Mouse (Mus musculus): ENCODE measurements at regions not wholly inside any gene's neighbourhood (a gene's known extent, or its start where the extent isn't known, plus 50 kb on each side); places are given as distances from the start of the nearest gene placed in this dataset.
A peak's percentile ranks its signal among the peaks of the same experiment; 100 is the strongest.

GRCm38 (mm10) chr3:21427408-21428031, 648.9 kb upstream of the Tbl1xr1 start:
- peak; percentile 72 for ATAC-seq
- Histone ChIP-seq H3K4me2 (ENCODE audit: low read length) (no peak overlapping the region), H3K4me3 (replicated peaks; ENCODE audit: low read length) (no peak overlapping the region), H3K9ac (replicated peaks; ENCODE audit: low read depth, low read length) (no peak overlapping the region), H3K9me3 (ENCODE audit: control insufficient read depth, low read length) (no peaks in the 10 kb centered on the region), H3K27ac (ENCODE audit: low read length) (peak overlapping the region; percentile 51; the same call in 1 of the 2 replicates), H3K27me3 (replicated peaks; ENCODE audit: control insufficient read depth, insufficient read depth, low read length) (no peaks in the 10 kb centered on the region), H3K36me3 (ENCODE audit: control insufficient read depth, insufficient read depth) (no peaks in the 10 kb centered on the region), H3K4me1 (replicated peaks; ENCODE audit: control insufficient read depth, insufficient read depth, low read length) (peaks cover 12% of the 10 kb centered on the region)
- 20% methylated on average over 6 of the region's 6 CpGs for WGBS

DNA sequence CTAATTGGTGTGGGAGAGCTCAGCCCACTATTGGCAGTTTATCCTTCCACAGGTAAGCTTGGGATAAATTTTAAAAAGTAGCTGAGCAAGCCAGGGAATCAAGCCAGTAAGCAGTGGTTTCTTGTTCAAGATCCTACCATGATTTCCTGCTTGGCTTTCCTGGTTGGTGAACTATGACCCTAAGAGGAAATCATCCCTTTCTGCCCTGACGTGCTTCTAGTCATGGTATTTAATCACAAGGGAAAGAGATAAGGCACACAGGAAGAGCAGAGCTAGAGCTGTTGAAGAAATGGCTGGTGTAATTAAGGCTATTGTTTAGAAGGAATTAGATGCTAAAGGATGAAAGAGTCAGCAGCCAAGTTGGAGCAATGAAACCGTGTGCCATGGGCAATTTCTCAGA, 648.3 kb upstream of the Tbl1xr1 start:
- H3K4me3 ChIP-seq (replicated peaks; ENCODE audit: low read length) = no peak overlapping the region
- H3K9ac ChIP-seq (replicated peaks; ENCODE audit: low read depth, low read length) = no peak overlapping the region
- peaks cover 11% of the 10 kb centered on the region for H3K4me1 ChIP-seq (replicated peaks; ENCODE audit: control insufficient read depth, insufficient read depth, low read length)
- H3K9me3 ChIP-seq (ENCODE audit: control insufficient read depth, low read length) = no peaks in the 10 kb centered on the region
- WGBS = 37% methylated on average over 2 of the region's 2 CpGs
- peak overlapping the region; percentile 51; the same call in 1 of the 2 replicates for H3K27ac ChIP-seq (ENCODE audit: low read length)
- no peaks in the 10 kb centered on the region for H3K36me3 ChIP-seq (ENCODE audit: control insufficient read depth, insufficient read depth)
- ATAC-seq = no peak
- no peaks in the 10 kb centered on the region for H3K27me3 ChIP-seq (replicated peaks; ENCODE audit: control insufficient read depth, insufficient read depth, low read length)
- no peak overlapping the region for H3K4me2 ChIP-seq (ENCODE audit: low read length)

GRCm38 (mm10) chr3:21464245-21464644, 612.2 kb upstream of the Tbl1xr1 start:
- no peak overlapping the region for H3K9ac ChIP-seq (replicated peaks; ENCODE audit: low read depth, low read length)

DNA sequence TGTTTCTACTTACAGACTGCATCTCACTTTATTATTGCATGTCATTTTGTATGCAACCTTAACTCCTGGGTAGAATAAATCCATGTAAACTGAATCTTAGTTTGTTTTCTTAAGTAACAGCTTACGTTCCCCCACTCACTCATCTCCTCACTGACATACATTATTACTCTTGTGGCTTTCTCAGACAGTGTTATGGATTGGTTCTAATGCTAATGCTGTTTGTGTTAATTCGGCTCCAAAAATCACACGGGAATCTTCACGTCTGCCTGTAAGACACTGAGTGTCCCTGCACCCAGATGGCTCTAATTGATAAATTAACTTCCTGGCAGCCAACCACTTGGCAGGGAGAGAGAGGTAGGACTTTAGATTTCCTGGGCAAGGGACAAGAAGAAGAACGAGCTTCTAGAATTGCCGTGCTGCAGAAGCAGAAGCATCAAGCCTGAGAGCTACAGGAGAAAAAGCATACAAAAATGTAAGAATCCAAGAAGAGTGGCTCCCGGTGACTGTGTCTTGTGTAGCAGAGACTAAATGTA, 610.3 kb upstream of the Tbl1xr1 start:
- ATAC-seq = peak; percentile 57; the same call in 1 of the 2 replicates
- no peak overlapping the region for H3K27ac ChIP-seq (ENCODE audit: low read length)
- H3K27me3 ChIP-seq (replicated peaks; ENCODE audit: control insufficient read depth, insufficient read depth, low read length) = no peaks in the 10 kb centered on the region
- H3K4me2 ChIP-seq (ENCODE audit: low read length) = peak overlapping the region; percentile 3; the same call in 1 of the 2 replicates
- no peak overlapping the region for H3K4me3 ChIP-seq (replicated peaks; ENCODE audit: low read length)
- no peaks in the 10 kb centered on the region for H3K36me3 ChIP-seq (ENCODE audit: control insufficient read depth, insufficient read depth)
- WGBS = 34% methylated on average over 7 of the region's 7 CpGs
- no peaks in the 10 kb centered on the region for H3K9me3 ChIP-seq (ENCODE audit: control insufficient read depth, low read length)
- peaks cover 4% of the 10 kb centered on the region; the same call in 1 of the 2 replicates for H3K4me1 ChIP-seq (replicated peaks; ENCODE audit: control insufficient read depth, insufficient read depth, low read length)
- no peak overlapping the region for H3K9ac ChIP-seq (replicated peaks; ENCODE audit: low read depth, low read length)

More at GRCm38 (mm10) chr3:21464245-21464644, 612.2 kb upstream of the Tbl1xr1 start:
- no peaks in the 10 kb centered on the region for H3K36me3 ChIP-seq (ENCODE audit: control insufficient read depth, insufficient read depth)
- H3K4me2 ChIP-seq (ENCODE audit: low read length) = no peak overlapping the region
- no peak overlapping the region for H3K4me3 ChIP-seq (replicated peaks; ENCODE audit: low read length)
- WGBS = 68% methylated on average over 4 of the region's 4 CpGs
- ATAC-seq = no peak
- H3K27me3 ChIP-seq (replicated peaks; ENCODE audit: control insufficient read depth, insufficient read depth, low read length) = no peaks in the 10 kb centered on the region
- no peaks in the 10 kb centered on the region for H3K9me3 ChIP-seq (ENCODE audit: control insufficient read depth, low read length)
- no peak overlapping the region for H3K27ac ChIP-seq (ENCODE audit: low read length)
- peaks cover 4% of the 10 kb centered on the region; the same call in 1 of the 2 replicates for H3K4me1 ChIP-seq (replicated peaks; ENCODE audit: control insufficient read depth, insufficient read depth, low read length)

GRCm38 (mm10) chr3:21477366-21477765, 599.1 kb upstream of the Tbl1xr1 start:
- 67% methylated on average over 4 of the region's 4 CpGs for WGBS
- H3K4me1 ChIP-seq (replicated peaks; ENCODE audit: control insufficient read depth, insufficient read depth, low read length) = peaks cover 11% of the 10 kb centered on the region
- H3K4me2 ChIP-seq (ENCODE audit: low read length) = no peak overlapping the region
- no peaks in the 10 kb centered on the region for H3K27me3 ChIP-seq (replicated peaks; ENCODE audit: control insufficient read depth, insufficient read depth, low read length)
- H3K27ac ChIP-seq (ENCODE audit: low read length) = no peak overlapping the region
- no peak overlapping the region for H3K4me3 ChIP-seq (replicated peaks; ENCODE audit: low read length)
- no peak overlapping the region for H3K9ac ChIP-seq (replicated peaks; ENCODE audit: low read depth, low read length)
- ATAC-seq = no peak
- no peaks in the 10 kb centered on the region for H3K36me3 ChIP-seq (ENCODE audit: control insufficient read depth, insufficient read depth)
- H3K9me3 ChIP-seq (ENCODE audit: control insufficient read depth, low read length) = no peaks in the 10 kb centered on the region

GRCm38 (mm10) chr3:21479021-21479795, 597.2 kb upstream of the Tbl1xr1 start:
- Histone ChIP-seq H3K9ac (replicated peaks; ENCODE audit: low read depth, low read length) (no peak overlapping the region), H3K4me3 (replicated peaks; ENCODE audit: low read length) (no peak overlapping the region), H3K9me3 (ENCODE audit: control insufficient read depth, low read length) (no peaks in the 10 kb centered on the region), H3K36me3 (ENCODE audit: control insufficient read depth, insufficient read depth) (no peaks in the 10 kb centered on the region), H3K27me3 (replicated peaks; ENCODE audit: control insufficient read depth, insufficient read depth, low read length) (no peaks in the 10 kb centered on the region), H3K4me1 (replicated peaks; ENCODE audit: control insufficient read depth, insufficient read depth, low read length) (peaks cover 11% of the 10 kb centered on the region), H3K4me2 (ENCODE audit: low read length) (no peak overlapping the region), H3K27ac (ENCODE audit: low read length) (peak overlapping the region; percentile 16; the same call in 1 of the 2 replicates)
- ATAC-seq = peak; percentile 97
- 7% methylated on average over 5 of the region's 5 CpGs for WGBS

DNA sequence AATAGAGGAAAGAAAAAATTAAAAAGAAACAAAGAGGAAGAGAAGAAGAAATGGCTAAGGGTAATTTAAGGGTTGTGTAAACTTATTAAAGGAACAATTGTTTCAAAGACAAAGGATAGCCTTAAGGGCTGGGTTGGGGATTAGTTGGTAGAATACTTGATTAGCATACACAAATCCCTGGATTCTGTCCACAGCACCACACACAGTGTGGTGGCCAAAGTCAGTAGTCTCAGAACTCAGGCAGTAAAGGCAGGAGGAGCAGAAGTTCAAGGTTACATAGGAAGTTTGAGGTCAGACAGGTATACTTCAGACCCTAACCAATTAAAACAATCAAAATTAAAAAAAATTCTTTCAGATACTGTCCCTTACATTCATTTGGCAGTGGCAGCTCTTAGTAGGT, 596.6 kb upstream of the Tbl1xr1 start:
- Histone ChIP-seq H3K9me3 (ENCODE audit: control insufficient read depth, low read length) (no peaks in the 10 kb centered on the region), H3K9ac (replicated peaks; ENCODE audit: low read depth, low read length) (no peak overlapping the region), H3K36me3 (ENCODE audit: control insufficient read depth, insufficient read depth) (no peaks in the 10 kb centered on the region), H3K4me1 (replicated peaks; ENCODE audit: control insufficient read depth, insufficient read depth, low read length) (peaks cover 11% of the 10 kb centered on the region), H3K27me3 (replicated peaks; ENCODE audit: control insufficient read depth, insufficient read depth, low read length) (no peaks in the 10 kb centered on the region), H3K4me3 (replicated peaks; ENCODE audit: low read length) (no peak overlapping the region), H3K4me2 (ENCODE audit: low read length) (no peak overlapping the region), H3K27ac (ENCODE audit: low read length) (no peak overlapping the region)
- 0 out of 2 replicates have a peak, but pooled peaks have one; percentile 24 for ATAC-seq

DNA sequence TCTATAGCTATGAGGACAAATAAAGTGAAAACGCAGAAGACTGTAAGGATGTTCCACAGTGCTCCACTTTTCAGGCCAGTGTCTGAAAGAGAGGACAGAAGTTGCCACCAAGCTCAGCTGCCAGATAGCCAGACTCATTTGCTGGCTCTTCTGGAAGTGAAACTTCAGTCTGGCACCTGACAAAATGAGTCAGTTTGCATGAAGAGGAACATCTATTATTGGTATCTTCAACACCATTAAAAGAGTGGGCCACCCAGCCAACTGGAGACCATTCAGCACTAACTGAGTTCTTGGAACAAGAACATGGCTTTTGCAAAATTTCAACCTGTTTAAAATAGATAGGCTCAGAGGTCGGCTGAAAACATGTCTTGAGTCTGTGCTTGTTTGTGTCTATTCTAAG, 592.4 kb upstream of the Tbl1xr1 start:
- WGBS = 75% methylated on average over 2 of the region's 2 CpGs
- Histone ChIP-seq H3K4me3 (replicated peaks; ENCODE audit: low read length) (no peak overlapping the region), H3K36me3 (ENCODE audit: control insufficient read depth, insufficient read depth) (no peaks in the 10 kb centered on the region), H3K9ac (replicated peaks; ENCODE audit: low read depth, low read length) (no peak overlapping the region), H3K9me3 (ENCODE audit: control insufficient read depth, low read length) (no peaks in the 10 kb centered on the region), H3K27ac (ENCODE audit: low read length) (no peak overlapping the region), H3K4me1 (replicated peaks; ENCODE audit: control insufficient read depth, insufficient read depth, low read length) (peaks cover 7% of the 10 kb centered on the region), H3K4me2 (ENCODE audit: low read length) (no peak overlapping the region), H3K27me3 (replicated peaks; ENCODE audit: control insufficient read depth, insufficient read depth, low read length) (no peaks in the 10 kb centered on the region)
- no peak for ATAC-seq

DNA sequence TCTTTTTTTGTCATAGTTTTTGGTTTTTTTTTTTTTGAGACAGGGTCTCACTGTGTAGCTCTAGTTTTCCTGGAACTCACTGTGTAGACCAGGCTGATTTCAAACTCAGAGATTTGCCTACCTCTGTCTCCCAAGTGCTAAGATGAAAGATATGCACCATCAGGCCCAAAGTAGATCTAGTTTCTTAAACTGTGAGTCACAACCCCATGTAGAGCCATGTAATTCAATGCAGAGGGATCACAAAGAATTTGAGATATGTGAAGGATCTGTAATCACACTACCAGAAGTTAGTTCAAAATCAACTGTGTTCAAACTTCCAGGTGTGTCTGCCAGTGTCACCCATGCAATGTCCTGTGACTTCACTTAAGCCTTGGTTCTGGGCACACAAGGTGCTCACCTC, 591.0 kb upstream of the Tbl1xr1 start:
- no peaks in the 10 kb centered on the region for H3K4me1 ChIP-seq (replicated peaks; ENCODE audit: control insufficient read depth, insufficient read depth, low read length)
- no peak overlapping the region for H3K4me3 ChIP-seq (replicated peaks; ENCODE audit: low read length)
- no peaks in the 10 kb centered on the region for H3K9me3 ChIP-seq (ENCODE audit: control insufficient read depth, low read length)
- no peaks in the 10 kb centered on the region for H3K36me3 ChIP-seq (ENCODE audit: control insufficient read depth, insufficient read depth)
- ATAC-seq = no peak
- H3K27ac ChIP-seq (ENCODE audit: low read length) = no peak overlapping the region
- H3K4me2 ChIP-seq (ENCODE audit: low read length) = no peak overlapping the region
- H3K9ac ChIP-seq (replicated peaks; ENCODE audit: low read depth, low read length) = no peak overlapping the region
- H3K27me3 ChIP-seq (replicated peaks; ENCODE audit: control insufficient read depth, insufficient read depth, low read length) = no peaks in the 10 kb centered on the region
